Mouse (Mus musculus) brain, adult 10 weeks (tissue): ENCODE data around the gene Vmn1r41. TPM values are rescaled to one million over a fixed set of nuclear protein-coding genes. Genes with fewer than 3 reads are reported as not detected.

ENCODE experiments used
- polyA plus RNA-seq: library from polyadenylated mRNA; stranded (reverse); fragments of 350-450 nt; fragmentation: Illumina TruSeq; extraction: RNeasy Lipid Tissue Mini Kit (QIAGEN cat#74804); gene quantifications from one replicate; pipeline ENCODE4 v1.2.3, GENCODE M21; 2015; ENCODE audit warnings: low read depth, low replicate concordance

The Vmn1r41 gene
- polyA plus RNA-seq: not detected

DNA sequence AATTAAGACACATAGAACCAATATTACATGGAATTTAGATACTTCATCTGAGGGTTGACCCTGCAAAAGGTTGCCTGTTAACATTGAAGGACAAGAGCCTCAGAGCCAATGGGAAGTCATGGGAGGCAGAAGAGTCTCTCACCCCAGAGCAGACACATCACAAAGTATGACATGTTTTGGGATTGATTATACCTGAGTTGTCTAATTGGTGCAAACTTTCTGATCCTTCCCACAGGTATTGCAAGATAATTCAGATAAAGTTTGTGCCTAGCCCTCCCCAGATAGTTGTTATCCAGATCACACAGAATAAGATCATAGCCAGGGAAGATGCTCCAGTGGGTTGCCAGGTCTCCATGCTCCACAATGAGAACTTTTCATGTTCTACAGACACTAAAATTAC is at the start of gene Vmn1r41:
Vmn1r41 (plus strand) TSS at position 301 of the 400 bp plus-strand sequence.

GRCm38 (mm10) chr6:89707240-89707639 is 33.3 kb upstream of the Vmn1r41 start, which contains the start of gene Vmn1r40:
TSS of gene Vmn1r40 (plus strand) at chr6:89707540.

Other genes with a start within 250 kb of the Vmn1r41 start
- 123 TPM for gene Chchd6, start 145.1 kb upstream of the Vmn1r41 start, polyA plus RNA-seq
- 3.0 TPM for gene Txnrd3, start 96.8 kb upstream of the Vmn1r41 start, polyA plus RNA-seq
- not detected for gene Vmn1r40, start 33.2 kb upstream of the Vmn1r41 start, polyA plus RNA-seq
- not detected for gene Vmn1r42, start 135.6 kb downstream of the Vmn1r41 start, polyA plus RNA-seq
- gene Vmn1r43, start 135.6 kb downstream of the Vmn1r41 start, polyA plus RNA-seq: not detected
- gene Vmn1r44, start 142.9 kb downstream of the Vmn1r41 start, polyA plus RNA-seq: not detected
- not detected for gene Vmn1r45, start 199.8 kb downstream of the Vmn1r41 start, polyA plus RNA-seq
- not detected for gene Vmn1r46, start 228.5 kb downstream of the Vmn1r41 start, polyA plus RNA-seq